Mouse (Mus musculus) ES-CJ7 (cell line): ENCODE measurements at regions not wholly inside any gene's neighbourhood (a gene's known extent, or its start where the extent isn't known, plus 50 kb on each side); places are given as distances from the start of the nearest gene placed in this dataset.

Experiments used
- DNase-seq: peaks from one replicate; pipeline ENCODE4 v3.0.0; 2011; ENCODE audit warnings: low read depth, low spot score

- DNase-seq = no peak
Observed at GRCm38 (mm10) chr12:27604061-27604679, 261.8 kb upstream of the Sox11 start.

- DNase-seq = peak; percentile 42
Observed at GRCm38 (mm10) chr12:27599149-27599548, 256.8 kb upstream of the Sox11 start.

- DNase-seq = no peak
Observed at GRCm38 (mm10) chr12:27597878-27598277, 255.5 kb upstream of the Sox11 start.

GRCm38 (mm10) chr12:27597322-27597721, 254.9 kb upstream of the Sox11 start:
- DNase-seq = no peak

- DNase-seq = no peak
Observed at GRCm38 (mm10) chr12:27595576-27595975, 253.2 kb upstream of the Sox11 start.

GRCm38 (mm10) chr12:27593436-27593835, 251.1 kb upstream of the Sox11 start:
- no peak for DNase-seq

GRCm38 (mm10) chr12:27576109-27576700, 233.8 kb upstream of the Sox11 start:
- DNase-seq = no peak

GRCm38 (mm10) chr12:27575629-27576028, 233.3 kb upstream of the Sox11 start:
- no peak for DNase-seq

GRCm38 (mm10) chr12:27567250-27567649, 224.9 kb upstream of the Sox11 start:
- DNase-seq = no peak

- DNase-seq = no peak
Observed at GRCm38 (mm10) chr12:27565965-27566507, 223.7 kb upstream of the Sox11 start.

GRCm38 (mm10) chr12:27564641-27565306, 222.4 kb upstream of the Sox11 start:
- DNase-seq = no peak

- no peak for DNase-seq
Observed at GRCm38 (mm10) chr12:27563900-27564299, 221.5 kb upstream of the Sox11 start.

GRCm38 (mm10) chr12:27552809-27553208, 210.4 kb upstream of the Sox11 start:
- DNase-seq = no peak

- no peak for DNase-seq
Observed at GRCm38 (mm10) chr12:27538210-27538609, 195.8 kb upstream of the Sox11 start.

- no peak for DNase-seq
Observed at GRCm38 (mm10) chr12:27537507-27537906, 195.1 kb upstream of the Sox11 start.

GRCm38 (mm10) chr12:27537017-27537416, 194.6 kb upstream of the Sox11 start:
- DNase-seq = no peak

- no peak for DNase-seq
Observed at GRCm38 (mm10) chr12:27525604-27526003, 183.2 kb upstream of the Sox11 start.

- DNase-seq = no peak
Observed at GRCm38 (mm10) chr12:27513253-27513652, 170.9 kb upstream of the Sox11 start.

- DNase-seq = no peak
Observed at GRCm38 (mm10) chr12:27508226-27508560, 165.8 kb upstream of the Sox11 start.

GRCm38 (mm10) chr12:27507523-27508225, 165.3 kb upstream of the Sox11 start:
- no peak for DNase-seq

- DNase-seq = peak; percentile 69
Observed at GRCm38 (mm10) chr12:27502716-27503486, 160.5 kb upstream of the Sox11 start.

- DNase-seq = no peak
Observed at GRCm38 (mm10) chr12:27500516-27500915, 158.1 kb upstream of the Sox11 start.
